Comparison of ENCODE assay signal across 9 mouse cellular contexts in the genomic region with DNA sequence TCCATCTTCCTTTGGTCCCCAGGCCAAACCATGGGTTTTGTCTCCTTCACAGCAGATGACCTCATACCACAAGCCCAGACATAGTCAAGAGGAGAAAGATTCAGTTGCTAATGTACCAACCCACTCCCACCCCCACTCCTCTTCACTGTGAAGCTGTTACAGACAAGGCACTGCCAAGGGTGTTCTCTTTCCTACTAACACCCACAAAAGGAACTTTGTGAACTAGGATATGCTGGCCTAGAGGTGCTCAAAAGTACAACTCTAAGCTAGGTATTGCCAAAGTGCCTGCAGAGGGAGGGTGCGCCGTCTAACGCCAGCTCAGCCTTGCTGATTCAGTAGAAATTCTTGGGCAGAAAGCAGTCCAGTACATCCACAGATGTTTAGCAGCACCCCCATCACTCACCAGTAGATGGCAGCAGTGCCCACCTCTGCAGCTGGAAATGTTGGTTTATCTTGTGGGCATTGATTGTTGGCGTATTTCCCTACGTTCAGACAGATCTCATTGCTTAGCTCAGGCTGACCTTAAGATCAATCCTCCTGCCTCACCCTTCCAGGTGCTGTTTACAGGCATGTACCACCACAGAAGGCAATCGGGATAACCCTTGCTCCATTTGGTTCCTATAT. TPM values are rescaled to one million over a fixed set of nuclear protein-coding genes. Genes with fewer than 3 reads are reported as not detected.
DNase-seq lines count a peak whose midpoint lies in the region; ATAC-seq and TF ChIP-seq lines count a peak whose summit lies in the region.
"Had no signal": no experiment of that assay in that cellular context is flagged by ENCODE, and none has a peak within 500 bp of the region (broad histone marks: within the 10 kb centered on the region; RNA-seq: fewer than 3 reads in every experiment).

No protein-coding gene starts in this region.

- no peak overlapping the region for H3K27ac ChIP-seq in embryonic facial prominence, embryonic 10.5 days (replicated peaks)
- H3K27ac ChIP-seq in liver, embryonic 12.5 days: no peak overlapping the region
- H3K27ac ChIP-seq in neural tube, embryonic 12.5 days: no peak overlapping the region
- H3K27ac ChIP-seq in stomach, postnatal 0 days (replicated peaks): no peak overlapping the region
- H3K27ac ChIP-seq: embryonic facial prominence, embryonic 13.5 days had no signal

- no peak overlapping the region for H3K4me3 ChIP-seq in embryonic facial prominence, embryonic 10.5 days
- no peak overlapping the region for H3K4me3 ChIP-seq in liver, embryonic 12.5 days
- no peak overlapping the region for H3K4me3 ChIP-seq in neural tube, embryonic 12.5 days
- H3K4me3 ChIP-seq in stomach, postnatal 0 days (ENCODE audit: low read depth, low read length): no peak overlapping the region
- H3K4me3 ChIP-seq: embryonic facial prominence, embryonic 13.5 days had no signal

- no peaks in the 10 kb centered on the region for H3K4me1 ChIP-seq in embryonic facial prominence, embryonic 10.5 days
- H3K4me1 ChIP-seq in liver, embryonic 12.5 days: no peaks in the 10 kb centered on the region
- no peaks in the 10 kb centered on the region for H3K4me1 ChIP-seq in neural tube, embryonic 12.5 days
- H3K4me1 ChIP-seq in stomach, postnatal 0 days (replicated peaks; ENCODE audit: control insufficient read depth, insufficient read depth): no peaks in the 10 kb centered on the region

- H3K36me3 ChIP-seq in embryonic facial prominence, embryonic 10.5 days (replicated peaks): no peaks in the 10 kb centered on the region
- H3K36me3 ChIP-seq in liver, embryonic 12.5 days: no peaks in the 10 kb centered on the region
- no peaks in the 10 kb centered on the region for H3K36me3 ChIP-seq in neural tube, embryonic 12.5 days
- H3K36me3 ChIP-seq in stomach, postnatal 0 days (ENCODE audit: control insufficient read depth, insufficient read depth, low read length): no peaks in the 10 kb centered on the region
- H3K36me3 ChIP-seq: embryonic facial prominence, embryonic 13.5 days had no signal

- no peak overlapping the region for H3K9ac ChIP-seq in liver, embryonic 12.5 days
- no peak overlapping the region for H3K9ac ChIP-seq in neural tube, embryonic 12.5 days
- H3K9ac ChIP-seq in stomach, postnatal 0 days (ENCODE audit: low read length): no peak overlapping the region

- DNase-seq in A20 (ENCODE audit: low read depth, low spot score): peak; percentile 77
- peak; percentile 88 for DNase-seq in adrenal gland, postnatal 14 days
- peak; percentile 81 for DNase-seq in embryonic facial prominence, embryonic 10.5 days (ENCODE audit: low spot score)
- DNase-seq in heart, adult 8-10 months (ENCODE audit: low spot score): peak; percentile 74
- DNase-seq in kidney, postnatal 10 days: peak; percentile 86
- DNase-seq in stomach, postnatal 0 days (ENCODE audit: low spot score): peak; percentile 83

- no peaks in the 10 kb centered on the region for H3K9me3 ChIP-seq in embryonic facial prominence, embryonic 10.5 days
- H3K9me3 ChIP-seq in liver, embryonic 12.5 days (replicated peaks): no peaks in the 10 kb centered on the region
- H3K9me3 ChIP-seq in neural tube, embryonic 12.5 days: no peaks in the 10 kb centered on the region
- H3K9me3 ChIP-seq in stomach, postnatal 0 days (ENCODE audit: control insufficient read depth, low read length): no peaks in the 10 kb centered on the region
- H3K9me3 ChIP-seq: embryonic facial prominence, embryonic 13.5 days had no signal

- peak; percentile 98 for TF ChIP-seq CTCF in stomach, postnatal 0 days (IDR thresholded peaks at IDR 0.05; ENCODE audit: low read depth)

- ATAC-seq in liver, embryonic 12.5 days: peak; percentile 27; the same call in 1 of the 2 replicates
- ATAC-seq in neural tube, embryonic 12.5 days (ENCODE audit: low FRiP score, low read depth): peak; percentile 53; the same call in 1 of the 2 replicates
- ATAC-seq in stomach, postnatal 0 days (ENCODE audit: low FRiP score, low TSS enrichment): peak; percentile 59

- WGBS in embryonic facial prominence, embryonic 10.5 days: 33% methylated on average over 6 of the region's 6 CpGs
- WGBS in liver, embryonic 12.5 days (ENCODE audit: insufficient replicate concordance): 18% methylated on average over 6 of the region's 6 CpGs
- WGBS in neural tube, embryonic 12.5 days: 31% methylated on average over 6 of the region's 6 CpGs
- 19% methylated on average over 6 of the region's 6 CpGs for WGBS in stomach, postnatal 0 days

- no peak overlapping the region for H3K4me2 ChIP-seq in liver, embryonic 12.5 days
- H3K4me2 ChIP-seq in neural tube, embryonic 12.5 days (replicated peaks): no peak overlapping the region
- H3K4me2 ChIP-seq in stomach, postnatal 0 days (replicated peaks; ENCODE audit: low read depth): no peak overlapping the region
- H3K4me2 ChIP-seq: embryonic facial prominence, embryonic 13.5 days had no signal

- no peak for TF ChIP-seq EP300 in stomach, postnatal 0 days (optimal IDR thresholded peaks at IDR 0.05)

- H3K27me3 ChIP-seq in embryonic facial prominence, embryonic 10.5 days (replicated peaks; ENCODE audit: low read depth, poor library complexity, severe bottlenecking): no peaks in the 10 kb centered on the region
- H3K27me3 ChIP-seq in liver, embryonic 12.5 days (replicated peaks): 0 out of 2 replicates have a peak, but pooled peaks cover 2% of the 10 kb centered on the region
- no peaks in the 10 kb centered on the region for H3K27me3 ChIP-seq in neural tube, embryonic 12.5 days (replicated peaks)
- H3K27me3 ChIP-seq in stomach, postnatal 0 days (ENCODE audit: control insufficient read depth, insufficient read depth, low read length): no peaks in the 10 kb centered on the region
- H3K27me3 ChIP-seq: embryonic facial prominence, embryonic 13.5 days had no signal

RNA-seq across cellular contexts. Expression of gene Myh11, which starts 54.0 kb away (rescaled TPM):
- total RNA-seq in adrenal gland, postnatal 14 days (2021): 7.6 and 21.4 TPM in 2 replicates
- 0.08 and 0.17 TPM in 2 replicates for polyA plus RNA-seq in embryonic facial prominence, embryonic 10.5 days (2016; fragmentation: Nextera tagmentation; extraction: Ambion mirVana)
- 10 to 100 TPM; 17.3 to 28.2 (median 21.5) TPM for total RNA-seq in heart, adult 8-10 months (2022)
- 0.69 and 0.71 TPM in 2 replicates for polyA plus RNA-seq in liver, embryonic 12.5 days (2016; fragmentation: Nextera tagmentation; extraction: Ambion mirVana)
- polyA plus RNA-seq in neural tube, embryonic 12.5 days (2016; fragmentation: Nextera tagmentation; extraction: Ambion mirVana): 0.27 and 0.42 TPM in 2 replicates
- 202 and 245 TPM in 2 replicates for polyA plus RNA-seq in stomach, postnatal 0 days (2015; fragmentation: Nextera tagmentation; extraction: Ambion mirVana)

Comparison
In these comparisons a context has a peak if more than half of its experiments do, and no peak if none do; other contexts are left out.
1. RNA of gene Myh11, which starts 54.0 kb away (polyA plus RNA-seq): 202 to 245 TPM in stomach, postnatal 0 days; 0.69 to 0.71 TPM in liver, embryonic 12.5 days, 0.27 to 0.42 TPM in neural tube, embryonic 12.5 days and 0.08 to 0.17 TPM in embryonic facial prominence, embryonic 10.5 days; every median in the first group is over 100 times any median in the second.
2. Peak in every context shown above with its lines, with median percentiles within 50 percentile points of each other: DNase-seq and ATAC-seq.